Mouse (Mus musculus) adrenal gland, adult 18-20 months (tissue): Measurements from ENCODE around the gene Timm8a2. TPM values are rescaled to one million over a fixed set of nuclear protein-coding genes. Genes with fewer than 3 reads are reported as not detected.
A peak's percentile ranks its signal among the peaks of the same experiment; 100 is the strongest.
"Not testable (repeated sequence)": the region's sequence is repeated elsewhere in the genome, so short reads cannot be mapped to it uniquely, and the experiment has no call there.

Experiments
- DNase-seq, 2 experiments: peaks; one replicate each; pipeline ENCODE4 v3.0.0; 2021 to 2022; ENCODE audit warnings: low spot score in 2 of 2
- total RNA-seq, 2 experiments: library from RNA; stranded (reverse); gene quantifications; 1 replicate in 1 of 2; 2 replicates in 1 of 2; pipeline ENCODE4 v1.2.3; 2021

Gene Timm8a2
- total RNA-seq, 2 experiments from 2014 or later: not detected

DNA sequence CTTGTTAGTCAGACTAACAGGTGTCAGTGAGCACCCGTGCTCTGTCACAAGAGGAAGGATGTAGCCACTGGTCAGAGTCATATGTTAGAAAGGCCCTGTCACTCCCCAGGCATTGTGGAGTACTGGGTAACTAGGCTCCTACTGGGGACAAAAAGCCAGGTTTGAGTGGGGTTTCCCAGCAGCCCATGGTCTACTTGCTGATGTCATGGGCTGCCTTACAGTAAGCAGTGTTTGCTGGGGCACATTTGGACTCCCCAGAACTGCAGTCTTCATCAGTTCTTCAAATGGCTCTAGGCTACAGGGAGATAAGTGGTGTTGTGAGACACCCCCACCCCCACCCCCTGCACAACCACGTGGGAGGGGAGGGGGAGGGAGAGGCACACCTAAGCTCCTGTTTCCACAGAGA is 23.5 kb downstream of the Timm8a2 start:
- DNase-seq: no peak

DNA sequence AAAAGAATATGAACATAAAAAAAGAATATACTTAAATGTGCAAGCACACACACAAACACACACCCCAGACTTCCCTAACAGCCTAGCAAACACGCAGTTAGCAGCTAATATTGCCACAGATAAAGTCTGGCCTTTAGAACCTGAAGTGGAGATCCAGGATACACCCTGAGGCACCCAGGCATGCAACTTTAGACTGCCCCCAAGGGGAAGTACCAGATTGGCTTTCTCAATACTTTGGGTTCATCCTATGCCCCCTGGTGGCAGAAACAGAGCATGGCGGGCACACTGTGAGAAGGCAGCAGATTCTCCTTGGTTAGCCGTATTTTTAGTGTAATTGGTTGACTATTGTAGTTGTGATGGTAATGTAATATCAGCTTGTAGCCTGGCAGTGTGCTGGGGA is 26.2 kb downstream of the Timm8a2 start:
- peak; percentile 77 to 80 for DNase-seq

DNA sequence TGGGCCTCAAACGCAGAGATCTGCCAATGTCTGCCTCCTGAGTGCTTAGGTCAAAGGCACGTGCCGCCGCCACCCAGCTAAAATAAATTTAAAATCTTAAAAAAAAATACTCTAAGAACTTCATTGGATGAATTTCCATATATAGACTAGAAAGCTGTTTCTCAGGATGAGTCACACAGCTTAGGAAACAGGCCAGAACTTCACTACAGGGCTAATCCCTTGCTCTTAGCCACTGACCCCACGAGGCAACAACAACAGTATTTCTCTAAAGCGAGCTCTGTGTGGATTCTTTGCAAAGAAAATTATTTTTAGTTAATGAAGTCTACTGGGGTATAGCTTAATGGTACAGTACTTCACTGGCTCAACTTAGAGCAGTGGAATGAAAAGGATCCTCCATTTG is 26.9 kb downstream of the Timm8a2 start:
- no peak for DNase-seq

GRCm38 (mm10) chr14:122062411-122063090 is 28.1 kb downstream of the Timm8a2 start:
- DNase-seq: no peak

GRCm38 (mm10) chr14:122063599-122063998 is 29.1 kb downstream of the Timm8a2 start:
- no peak for DNase-seq

DNA sequence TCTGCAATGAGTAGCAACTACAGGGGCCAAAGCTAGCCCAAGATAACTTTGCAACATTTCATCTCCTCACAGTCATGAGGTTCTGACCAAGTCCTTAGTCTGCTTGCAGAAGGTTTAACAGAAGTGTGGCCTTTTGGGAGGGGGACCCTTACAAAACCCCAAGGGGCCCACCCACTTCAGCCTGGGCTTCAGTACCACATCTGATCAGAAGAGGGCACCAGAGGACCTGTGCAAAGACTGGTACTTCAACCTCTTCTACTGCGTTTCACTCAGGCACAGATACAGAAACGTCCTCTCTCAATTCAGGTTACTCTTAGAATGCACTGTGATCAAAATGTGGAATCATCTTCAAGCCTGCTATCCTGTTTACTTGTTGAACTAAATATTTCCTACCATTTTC is 30.0 kb downstream of the Timm8a2 start:
- DNase-seq: peak; percentile 59 to 70

DNA sequence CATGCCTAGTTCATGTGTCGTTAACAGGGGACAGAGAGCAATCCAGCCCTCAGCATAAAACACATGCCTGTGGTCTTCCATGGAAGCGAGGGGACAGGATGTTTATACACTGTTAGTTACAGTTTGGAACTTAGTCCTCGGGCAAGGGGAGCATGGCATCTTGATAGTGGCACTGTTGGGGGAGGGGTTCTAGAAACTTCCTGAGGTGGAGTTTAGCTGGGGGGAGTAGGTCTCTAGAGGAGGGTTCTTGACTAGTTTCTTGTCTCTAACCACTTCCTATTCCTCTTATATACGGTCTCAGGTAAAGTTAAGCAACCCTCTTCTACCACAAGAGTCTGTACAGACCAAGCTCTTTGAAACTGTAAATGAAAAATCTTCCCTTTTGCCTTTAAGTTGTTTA is 31.8 kb downstream of the Timm8a2 start:
- DNase-seq: no peak

DNA sequence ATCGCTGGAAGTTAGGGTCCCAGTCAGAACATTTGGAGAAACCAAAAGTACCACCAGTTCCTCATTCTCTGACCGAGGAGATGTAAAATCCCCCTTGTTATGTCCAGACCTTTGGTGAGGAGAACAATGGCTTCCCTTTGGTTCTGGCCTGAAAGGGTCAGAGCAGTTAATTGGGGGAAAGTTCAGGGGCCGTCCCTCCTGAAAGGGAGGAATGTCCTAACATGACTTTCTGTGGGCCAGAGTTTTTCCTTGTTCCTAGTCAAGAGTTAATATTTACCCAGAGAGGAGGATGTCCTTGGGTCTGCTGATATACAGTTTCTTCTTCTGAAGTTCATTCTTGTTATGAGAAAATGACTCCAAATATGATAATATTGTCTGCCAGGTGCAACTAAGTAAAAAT is 33.6 kb downstream of the Timm8a2 start:
- DNase-seq: not testable (repeated sequence)

DNA sequence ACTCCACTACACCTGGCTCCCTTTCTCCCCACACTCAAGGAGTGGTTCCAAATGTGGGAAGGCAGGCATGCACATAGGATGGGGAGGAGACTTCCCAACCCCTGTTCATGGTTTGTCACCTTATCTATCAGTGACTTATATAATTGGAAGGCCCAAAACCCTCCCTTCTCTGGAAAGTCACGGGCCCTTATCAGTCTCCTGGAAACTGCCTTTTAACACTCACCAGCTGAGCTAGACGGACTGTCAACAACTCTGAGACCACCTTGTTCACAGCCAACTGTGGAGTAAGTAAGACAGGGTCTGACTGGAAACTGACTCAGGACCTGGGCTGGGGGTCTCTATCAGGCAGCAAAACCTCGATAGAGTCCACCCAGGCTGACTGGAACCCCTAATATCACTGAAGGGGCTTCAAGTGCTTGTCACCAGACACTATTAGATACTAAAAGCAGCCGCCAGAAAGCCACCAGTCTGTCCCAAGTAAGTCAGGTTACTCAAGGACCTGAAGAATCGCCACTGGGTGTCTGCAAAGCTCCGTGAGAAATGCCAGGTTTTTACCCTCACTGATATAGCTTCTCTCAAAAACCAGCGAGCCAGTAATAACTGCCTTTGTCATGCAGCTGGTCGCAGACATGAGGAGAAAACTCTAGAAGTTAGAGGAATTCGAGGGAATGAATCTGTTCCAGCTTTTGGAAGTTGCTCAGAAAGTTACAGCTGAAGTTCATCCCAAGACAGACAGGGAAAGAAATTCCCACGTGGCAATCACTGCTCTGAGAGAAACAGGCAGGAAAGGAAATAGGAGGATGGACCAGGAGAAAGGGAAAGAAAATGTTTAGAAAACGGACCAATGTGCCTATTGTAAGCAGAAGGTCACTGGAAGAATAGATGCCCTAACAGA is 34.6 kb downstream of the Timm8a2 start:
- no peak for DNase-seq

DNA sequence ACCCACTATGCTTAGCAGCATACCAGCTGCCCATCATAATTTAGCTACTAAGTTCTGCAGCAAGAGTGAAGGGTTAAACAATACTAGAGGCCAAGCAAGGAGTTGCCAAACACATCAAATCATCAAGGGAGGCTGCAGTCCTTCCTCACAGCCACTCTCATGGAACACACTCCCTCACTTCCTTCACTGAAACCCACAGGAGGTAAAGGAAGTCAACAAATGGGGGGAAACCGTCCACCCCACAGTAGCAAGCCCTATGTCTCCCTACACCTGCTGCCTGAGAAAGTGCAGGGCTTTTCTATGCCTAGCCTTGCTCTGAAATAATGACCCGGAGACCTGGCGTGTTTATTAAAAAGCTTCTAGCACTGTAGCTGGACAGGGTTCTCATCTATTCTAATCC is 35.5 kb downstream of the Timm8a2 start:
- DNase-seq: no peak

- DNase-seq: no peak
Measured at GRCm38 (mm10) chr14:122073422-122073821, 38.9 kb downstream of the Timm8a2 start.

DNA sequence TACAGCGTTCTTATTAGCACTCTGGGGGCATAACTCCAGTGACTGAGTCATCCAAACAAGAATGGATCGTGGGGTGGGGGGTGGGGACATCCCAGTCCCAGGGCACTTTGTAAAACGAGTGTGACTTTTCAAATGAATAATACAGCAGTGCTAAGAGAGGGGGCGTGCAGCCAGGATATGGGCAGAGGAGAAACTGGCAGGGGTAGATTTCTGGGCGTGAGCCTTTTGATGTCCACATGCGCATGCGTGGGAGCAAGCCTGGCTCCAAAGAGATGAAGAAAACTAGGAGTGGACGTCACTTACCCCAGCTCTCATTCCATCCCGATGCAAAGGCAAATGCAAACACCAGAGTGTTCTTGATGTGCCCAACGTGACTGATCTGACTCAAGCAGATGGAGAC is 39.9 kb downstream of the Timm8a2 start:
- DNase-seq: no peak

- DNase-seq: no peak
Measured at GRCm38 (mm10) chr14:122075485-122076200, 41.2 kb downstream of the Timm8a2 start.

- DNase-seq: no peak
Measured at GRCm38 (mm10) chr14:122077017-122077416, 42.5 kb downstream of the Timm8a2 start.

- DNase-seq: peak; percentile 59 to 62
Measured at GRCm38 (mm10) chr14:122079428-122079827, 45.0 kb downstream of the Timm8a2 start.

DNA sequence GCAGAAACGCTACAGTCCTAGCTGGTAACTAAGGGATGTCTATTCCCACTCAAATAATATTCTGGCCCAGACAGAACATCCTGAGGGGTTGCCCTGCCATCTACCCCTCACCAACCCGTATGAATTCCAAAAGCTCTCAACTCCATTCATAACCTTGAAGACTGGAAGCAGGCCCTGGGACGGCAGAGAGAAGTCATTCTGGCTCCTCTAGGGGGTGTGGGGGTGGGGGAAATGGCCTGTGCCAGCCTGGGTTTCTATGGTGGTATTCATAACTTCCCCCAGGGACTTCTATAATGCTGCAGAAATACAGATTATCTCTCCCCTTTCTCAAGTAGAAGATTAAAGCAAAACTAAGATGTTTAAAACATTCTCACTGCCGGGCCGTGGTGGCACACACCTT is 45.4 kb downstream of the Timm8a2 start:
- no peak for DNase-seq

- DNase-seq: no peak
Measured at GRCm38 (mm10) chr14:122081308-122081707, 46.8 kb downstream of the Timm8a2 start.

- no peak for DNase-seq
Measured at GRCm38 (mm10) chr14:122083499-122083898, 49.0 kb downstream of the Timm8a2 start.

- DNase-seq: no peak
Measured at GRCm38 (mm10) chr14:122087956-122088355, 53.5 kb downstream of the Timm8a2 start.
